Mouse (Mus musculus): ENCODE data around the gene Pex19. TPM values are rescaled to one million over a fixed set of nuclear protein-coding genes. Genes with fewer than 3 reads are reported as not detected.

The Pex19 gene
- total and polyA plus RNA-seq, 3 experiments = 26.3 to 53.6 TPM; not detected in 1

DNA sequence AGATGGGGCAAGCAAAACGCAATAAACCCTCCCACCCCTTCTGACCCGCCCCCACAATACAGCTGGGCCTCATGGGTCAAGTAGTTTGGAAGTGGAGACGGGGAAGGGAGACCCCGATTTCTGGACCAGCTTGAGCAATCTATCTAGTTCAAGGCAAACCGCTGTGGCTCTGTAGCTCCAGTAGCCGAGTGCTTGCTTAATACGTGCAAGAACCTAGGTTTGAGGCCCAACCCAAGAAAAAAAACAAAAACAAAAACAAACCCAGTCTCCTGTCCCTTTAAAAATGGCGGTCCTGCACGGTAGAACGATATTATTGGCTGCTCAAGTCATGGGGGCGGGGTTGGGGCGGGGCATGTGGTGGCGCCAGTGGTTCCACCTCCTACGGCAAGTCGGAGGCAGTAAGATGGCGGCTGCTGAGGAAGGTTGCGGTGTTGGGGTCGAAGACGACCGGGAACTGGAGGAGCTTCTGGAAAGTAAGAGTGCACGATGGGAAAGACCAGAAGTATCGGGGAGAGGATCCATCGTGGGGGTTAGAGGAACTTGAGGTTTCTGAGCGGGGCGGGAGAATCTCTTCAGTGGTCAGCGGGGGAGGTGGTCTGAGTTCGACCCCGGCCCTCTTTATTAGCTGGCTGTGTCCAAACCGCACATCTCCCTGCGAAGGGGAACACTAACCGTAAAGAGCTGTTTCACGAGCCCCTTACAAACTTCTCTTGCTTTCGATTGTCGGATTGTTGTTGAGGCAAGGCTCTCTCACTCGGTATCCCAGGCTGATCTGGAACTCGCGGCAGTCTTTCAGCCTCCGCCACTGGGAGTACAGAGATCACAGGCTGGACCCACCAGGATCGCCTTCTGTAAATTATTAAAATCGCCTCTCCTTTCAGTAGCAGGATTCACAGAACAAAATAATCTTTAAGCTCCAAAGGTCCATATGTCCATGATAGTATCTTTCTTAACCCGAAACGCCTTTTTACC, at the start of gene Pex19 (continued):
- TF ChIP-seq ZNF384 (IDR thresholded peaks at IDR 0.05; ENCODE audit: low read depth, low read length) (peak; percentile 66), USF1 (IDR thresholded peaks at IDR 0.05; ENCODE audit: low read depth, low read length) (peak; percentile 83), NELFE (IDR thresholded peaks at IDR 0.05; ENCODE audit: low read depth, low read length) (peak; percentile 71), MXI1 (IDR thresholded peaks at IDR 0.05; ENCODE audit: low read depth, low read length) (peak; percentile 99), GATA1 (IDR thresholded peaks at IDR 0.05; ENCODE audit: low read depth, low read length) (no peak), JUND (IDR thresholded peaks at IDR 0.05; ENCODE audit: low read depth, low read length) (no peak)

DNA sequence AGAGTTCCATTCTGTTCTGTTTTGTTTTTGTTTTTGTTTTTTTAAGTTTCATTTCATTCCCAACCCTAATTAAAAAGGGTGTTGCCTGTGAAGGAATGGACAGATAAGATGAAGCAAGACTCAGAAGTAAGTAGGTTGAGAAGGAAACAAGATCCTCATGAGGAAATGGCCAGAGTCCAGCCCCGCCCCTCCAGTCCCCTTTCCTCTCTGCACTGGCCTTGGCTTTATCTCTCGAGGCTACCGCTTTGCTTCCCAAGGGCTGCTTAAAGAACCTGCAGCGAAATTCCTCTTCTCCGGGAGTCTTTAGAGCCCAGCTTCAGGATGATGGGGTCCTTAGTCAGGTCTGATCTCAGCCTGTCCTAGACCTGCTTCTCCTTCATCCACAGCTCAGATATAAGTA, 48.6 kb upstream of the Pex19 start:
- Histone ChIP-seq H3K4me1 (ENCODE audit: control insufficient read depth in 1 of 2, insufficient read depth in 2 of 2, low read length in 2 of 2) (peaks cover 0 to 3% of the 10 kb centered on the region in 2 experiments; a peak in 1 of 4 replicates), H3K79me2 (ENCODE audit: control insufficient read depth, insufficient read depth, low read length, poor library complexity) (peaks cover 12% of the 10 kb centered on the region), H3K9me3 (replicated peaks; ENCODE audit: insufficient read depth, low read length) (no peaks in the 10 kb centered on the region), H3K36me3 (ENCODE audit: control insufficient read depth in 1 of 2, insufficient read depth in 2 of 2, low read length in 2 of 2) (peaks cover 10 to 16% of the 10 kb centered on the region in 2 experiments), H3K4me3 (ENCODE audit: control insufficient read depth in 1 of 2, insufficient read depth in 1 of 2, low read depth in 2 of 2, low read length in 2 of 2) (no peak overlapping the region), H3K9ac (ENCODE audit: control insufficient read depth, low read depth, low read length, poor library complexity, severe bottlenecking) (no peak overlapping the region), H3K27me3 (ENCODE audit: control insufficient read depth in 1 of 2, insufficient read depth in 2 of 2, low read length in 2 of 2) (no peaks in the 10 kb centered on the region), H3K27ac (ENCODE audit: control insufficient read depth, low read depth, low read length) (no peak overlapping the region)
- DNase-seq (ENCODE audit: low read depth, low spot score) = peak; percentile 30
- TF ChIP-seq TBP (IDR thresholded peaks at IDR 0.05; ENCODE audit: low read depth, low read length) (no peak), EP300 (IDR thresholded peaks at IDR 0.05; ENCODE audit: low read depth in 1 of 2, low read length in 2 of 2) (peak in 1 of 2 experiments; percentile 27; a peak in 1 of 4 replicates), GABPA (IDR thresholded peaks at IDR 0.05; ENCODE audit: low read depth, low read length) (no peak), MAX (IDR thresholded peaks at IDR 0.05; ENCODE audit: low read length) (no peak), NELFE (IDR thresholded peaks at IDR 0.05; ENCODE audit: low read depth, low read length) (no peak), GATA1 (IDR thresholded peaks at IDR 0.05; ENCODE audit: low read depth, low read length) (0 out of 2 replicates have a peak, but pooled peaks have one; percentile 6), MAFK (IDR thresholded peaks at IDR 0.05; ENCODE audit: borderline replicate concordance, low read depth, low read length) (no peak), ZNF384 (IDR thresholded peaks at IDR 0.05; ENCODE audit: low read depth, low read length) (no peak)

DNA sequence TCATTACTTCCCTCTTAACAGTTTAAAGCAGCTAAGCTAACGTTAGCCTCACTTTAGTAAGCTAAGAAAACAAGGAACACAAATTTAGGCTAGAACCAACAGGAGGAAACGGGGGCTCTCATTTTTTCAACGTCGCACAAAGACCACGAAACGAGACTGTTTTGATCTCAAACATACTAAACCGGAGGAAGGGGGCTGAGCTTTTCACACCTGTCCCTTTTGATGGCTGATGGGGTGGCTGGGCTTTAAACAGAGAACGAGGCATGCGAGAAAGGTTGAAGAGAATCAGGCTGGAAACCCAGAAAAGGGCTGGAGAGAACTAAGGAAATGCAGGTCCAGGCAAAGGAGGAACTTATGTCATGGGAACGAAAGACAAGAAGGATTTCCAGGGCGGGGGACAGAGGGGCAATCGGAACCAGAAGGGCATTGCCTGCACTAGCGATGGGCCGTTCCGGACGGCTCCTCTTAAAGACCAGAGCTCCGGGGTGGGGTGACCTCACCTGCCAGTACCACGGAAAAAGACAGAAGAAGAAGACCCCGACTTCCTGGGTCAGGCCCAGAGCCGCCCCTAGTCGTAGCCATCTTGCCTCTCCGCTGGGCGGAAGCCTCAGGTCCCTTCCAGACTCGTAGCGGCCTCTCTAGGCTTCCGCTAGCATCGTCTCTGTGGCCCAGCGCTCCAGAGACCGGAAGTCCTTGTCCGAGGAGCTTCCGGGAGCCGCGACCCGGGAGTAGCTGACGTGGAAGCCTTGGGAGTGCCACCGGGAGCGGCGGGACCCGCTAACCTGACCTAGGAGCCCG, 44.3 kb upstream of the Pex19 start, which contains the start of the genes Copa and Ncstn:
Gene Copa (plus strand): TSS at position 429 of the 798 bp plus-strand sequence.
Gene Ncstn (minus strand): TSS at position 695 of the 798 bp plus-strand sequence.
- Histone ChIP-seq H3K27me3 (ENCODE audit: control insufficient read depth in 1 of 2, insufficient read depth in 2 of 2, low read length in 2 of 2) (no peaks in the 10 kb centered on the region), H3K4me1 (ENCODE audit: control insufficient read depth in 1 of 2, insufficient read depth in 2 of 2, low read length in 2 of 2) (peaks cover 8 to 9% of the 10 kb centered on the region in 2 experiments), H3K9ac (ENCODE audit: control insufficient read depth, low read depth, low read length, poor library complexity, severe bottlenecking) (peak within 1 kb of the TSS; percentile 92), H3K79me2 (ENCODE audit: control insufficient read depth, insufficient read depth, low read length, poor library complexity) (peaks cover 44% of the 10 kb centered on the region), H3K27ac (ENCODE audit: control insufficient read depth, low read depth, low read length) (peak within 1 kb of the TSS; percentile 80), H3K9me3 (replicated peaks; ENCODE audit: insufficient read depth, low read length) (no peaks in the 10 kb centered on the region), H3K4me3 (ENCODE audit: control insufficient read depth in 1 of 2, insufficient read depth in 1 of 2, low read depth in 2 of 2, low read length in 2 of 2) (peak within 1 kb of the TSS; percentile 94 to 98), H3K36me3 (ENCODE audit: control insufficient read depth in 1 of 2, insufficient read depth in 2 of 2, low read length in 2 of 2) (peaks cover 3 to 26% of the 10 kb centered on the region in 2 experiments)
- DNase-seq (ENCODE audit: low read depth, low spot score) = peak; percentile 96
- TF ChIP-seq SMC3 (IDR thresholded peaks at IDR 0.05; ENCODE audit: low read depth, low read length) (no peak), BHLHE40 (IDR thresholded peaks at IDR 0.05; ENCODE audit: borderline replicate concordance, low read depth, low read length) (no peak), CHD1 (IDR thresholded peaks at IDR 0.05; ENCODE audit: low read depth, low read length) (no peak), SIN3A (IDR thresholded peaks at IDR 0.05; ENCODE audit: low read length) (peak; percentile 89), HCFC1 (IDR thresholded peaks at IDR 0.05; ENCODE audit: low read depth, low read length) (peak; percentile 90), ZKSCAN1 (IDR thresholded peaks at IDR 0.05; ENCODE audit: low read depth, low read length) (no peak), NELFE (IDR thresholded peaks at IDR 0.05; ENCODE audit: low read depth, low read length) (peak; percentile 82), GABPA (IDR thresholded peaks at IDR 0.05; ENCODE audit: low read depth, low read length) (no peak), CTCF (IDR thresholded peaks at IDR 0.05 in 2 of 3, conservative IDR thresholded peaks at IDR 0.05 in 1 of 3; ENCODE audit: control insufficient read depth in 1 of 3, insufficient read depth in 1 of 3, low read depth in 2 of 3, low read length in 3 of 3, poor library complexity in 1 of 3, severe bottlenecking in 1 of 3) (no peak), GATA1 (IDR thresholded peaks at IDR 0.05; ENCODE audit: low read depth, low read length) (no peak), MAFK (IDR thresholded peaks at IDR 0.05; ENCODE audit: borderline replicate concordance, low read depth, low read length) (no peak), ZMIZ1 (IDR thresholded peaks at IDR 0.05; ENCODE audit: low read depth, low read length) (peak; percentile 61; the same call in 1 of the 2 replicates), MAX (IDR thresholded peaks at IDR 0.05; ENCODE audit: low read length) (no peak), CHD2 (IDR thresholded peaks at IDR 0.05; ENCODE audit: low read length) (no peak), ZC3H11A (IDR thresholded peaks at IDR 0.05; ENCODE audit: low read depth, low read length) (0 out of 2 replicates have a peak, but pooled peaks have one; percentile 5), UBTF (IDR thresholded peaks at IDR 0.05; ENCODE audit: borderline replicate concordance, insufficient read depth, low read depth, low read length) (no peak), POLR2A (IDR thresholded peaks at IDR 0.05; ENCODE audit: control insufficient read depth in 1 of 2, insufficient read depth in 1 of 2, low read depth in 1 of 2, low read length in 2 of 2, poor library complexity in 1 of 2) (peak in 1 of 2 experiments; percentile 90; a peak in 3 of 4 replicates), NRF1 (IDR thresholded peaks at IDR 0.05; ENCODE audit: insufficient read depth, low read depth, low read length, poor library complexity, severe bottlenecking) (no peak)

All from MEL (cell line).